Mouse (Mus musculus) adrenal gland (tissue): Measurements from ENCODE around the gene Fars2.
"Not testable (repeated sequence)": the region's sequence is repeated elsewhere in the genome, so short reads cannot be mapped to it uniquely, and the experiment has no call there.

Source experiments
- intact Hi-C: fragments of 180-260 bp; cut with DNase I; formaldehyde crosslinking; loops from one replicate; pipeline ENCODE4 v1.15.1; 2025

The Fars2 gene

GRCm38 (mm10) chr13:36448565-36448964, 331.4 kb downstream of the Fars2 start:
- intact Hi-C loops = no loop called here

GRCm38 (mm10) chr13:36451437-36451836, 334.2 kb downstream of the Fars2 start:
- intact Hi-C loops = no loop called here

DNA sequence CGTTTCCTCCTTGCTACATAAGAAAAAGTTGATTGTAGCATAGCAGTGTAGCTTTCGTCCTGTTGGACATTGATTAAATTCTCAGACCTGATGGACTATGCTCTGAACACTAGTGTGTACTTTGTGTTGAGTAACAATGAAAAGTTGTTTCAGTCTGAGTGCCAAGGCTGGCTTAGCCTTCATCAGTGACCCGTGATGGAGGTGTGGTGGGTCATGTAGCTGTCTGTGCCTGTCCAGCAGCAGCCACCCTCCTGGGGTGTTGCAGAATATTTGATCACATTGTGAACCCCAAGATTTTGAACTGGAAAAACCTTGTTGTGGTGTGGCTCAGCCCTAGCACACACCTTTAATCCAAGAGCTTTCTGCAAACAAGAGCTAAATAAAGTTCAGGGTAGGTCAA, 343.3 kb downstream of the Fars2 start:
- intact Hi-C loops = no loop called here

- intact Hi-C loops = no loop called here
Observed at GRCm38 (mm10) chr13:36463669-36464068, 346.5 kb downstream of the Fars2 start.

DNA sequence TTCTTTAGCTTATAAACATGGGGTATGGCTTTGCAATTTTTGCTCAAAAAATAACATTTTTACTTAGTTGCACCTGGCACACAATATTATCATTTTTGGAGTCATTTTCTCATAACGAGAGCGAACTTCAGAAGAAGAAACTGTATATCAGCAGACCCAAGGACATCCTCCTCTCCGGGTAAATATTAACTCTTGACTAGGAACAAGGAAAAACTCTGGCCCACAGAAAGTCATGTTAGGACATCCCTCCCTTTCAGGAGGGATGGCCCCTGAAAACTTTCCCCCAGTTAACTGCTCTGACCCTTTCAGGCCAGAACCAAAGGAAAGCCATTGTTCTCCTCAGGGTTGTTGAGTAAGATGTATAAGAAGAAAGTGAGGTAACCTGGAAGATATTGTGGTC, 348.9 kb downstream of the Fars2 start:
- intact Hi-C loops = not testable (repeated sequence)

- intact Hi-C loops = no loop called here
Observed at GRCm38 (mm10) chr13:36466515-36466921, 349.3 kb downstream of the Fars2 start.

GRCm38 (mm10) chr13:36467849-36468248, 350.6 kb downstream of the Fars2 start:
- intact Hi-C loops = no loop called here

DNA sequence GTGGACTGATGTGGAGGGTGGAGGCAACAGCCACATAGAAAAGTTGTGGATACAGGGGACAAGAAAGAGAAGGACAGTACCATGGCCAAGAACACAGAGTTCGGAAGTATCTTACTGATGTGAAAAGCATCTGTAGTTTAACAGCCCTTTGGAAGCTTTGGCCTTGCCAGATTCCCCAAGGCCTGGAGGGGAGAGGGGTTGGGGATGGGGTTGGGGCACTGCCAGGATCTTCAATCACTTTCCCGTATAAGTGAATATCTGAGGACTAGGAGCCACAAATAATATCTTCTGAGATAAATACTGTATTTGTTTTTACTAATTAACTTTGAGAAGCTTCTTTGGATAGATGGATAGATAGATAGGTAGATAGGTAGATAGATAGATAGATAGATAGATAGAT, 351.8 kb downstream of the Fars2 start:
- intact Hi-C loops = no loop called here

DNA sequence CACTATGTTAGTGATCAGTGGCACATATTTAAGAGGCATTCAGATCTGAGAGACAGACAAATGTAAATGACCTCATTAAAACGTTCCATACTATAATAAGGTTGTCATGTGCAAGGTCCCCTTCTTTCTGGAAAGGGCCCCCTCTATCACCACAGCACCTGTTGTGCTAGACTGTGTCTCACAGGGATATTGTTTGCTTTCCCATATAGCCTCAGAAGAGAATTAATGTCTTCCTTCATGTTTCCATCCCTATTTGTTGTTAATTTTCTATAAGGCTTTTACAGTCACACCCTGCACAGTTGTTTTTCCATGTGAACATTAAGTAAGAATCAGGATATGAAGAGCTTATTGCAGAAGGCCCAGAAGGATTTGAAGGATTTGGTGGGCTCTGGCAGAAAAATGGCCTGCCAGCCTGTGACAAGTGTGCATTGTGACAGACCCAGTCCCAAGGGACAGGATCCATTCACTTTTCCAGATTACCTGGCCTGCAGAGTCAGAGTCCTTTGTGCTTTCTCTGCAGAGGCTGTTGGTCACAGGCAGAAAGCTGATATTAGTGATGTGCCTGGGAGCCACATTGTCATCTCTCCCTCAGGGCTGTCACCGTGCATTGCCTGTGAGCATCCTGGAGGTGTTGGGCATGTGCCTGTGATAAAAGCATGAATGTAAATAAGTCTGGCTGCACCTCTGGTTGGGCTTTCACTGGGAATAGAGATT, 352.4 kb downstream of the Fars2 start:
- intact Hi-C loops = no loop called here

DNA sequence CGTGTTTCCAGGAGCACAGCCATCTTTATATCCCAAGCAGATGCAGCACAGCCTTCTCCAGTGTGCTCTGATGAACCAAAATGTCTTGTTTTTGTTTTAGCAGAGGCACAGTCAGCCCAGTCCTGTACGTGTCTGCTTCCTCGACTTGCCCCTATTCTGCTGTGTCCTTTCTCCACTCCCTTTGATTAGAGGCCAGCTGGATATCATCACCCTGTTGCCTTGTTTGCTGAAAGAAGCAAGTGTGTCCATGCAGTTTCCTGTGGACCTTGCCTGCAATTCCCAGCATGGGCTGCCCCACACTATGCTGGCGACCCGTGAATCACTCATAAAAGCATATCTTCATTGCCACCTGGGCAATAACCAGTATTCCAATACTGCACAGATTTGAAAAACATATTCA, 360.4 kb downstream of the Fars2 start:
- intact Hi-C loops = no loop called here

DNA sequence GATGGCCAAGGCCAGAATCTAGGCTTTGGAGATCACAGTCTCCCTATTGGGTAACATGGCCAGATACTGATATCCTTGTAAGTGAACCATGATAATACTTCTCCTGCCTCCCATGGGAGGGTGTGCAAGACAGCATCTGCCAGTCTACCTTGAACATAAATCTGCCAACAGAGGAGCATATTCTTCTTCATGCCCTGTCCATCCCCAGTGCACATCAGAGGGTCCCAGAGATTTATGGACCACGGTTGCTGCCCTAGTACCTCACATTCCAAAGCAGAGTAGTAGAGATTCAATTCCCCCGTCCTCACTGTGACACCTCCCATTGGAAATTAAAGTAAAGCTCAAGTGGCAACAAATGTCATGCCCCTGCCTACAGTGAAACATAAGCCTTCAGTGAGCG, 361.0 kb downstream of the Fars2 start:
- intact Hi-C loops = no loop called here

DNA sequence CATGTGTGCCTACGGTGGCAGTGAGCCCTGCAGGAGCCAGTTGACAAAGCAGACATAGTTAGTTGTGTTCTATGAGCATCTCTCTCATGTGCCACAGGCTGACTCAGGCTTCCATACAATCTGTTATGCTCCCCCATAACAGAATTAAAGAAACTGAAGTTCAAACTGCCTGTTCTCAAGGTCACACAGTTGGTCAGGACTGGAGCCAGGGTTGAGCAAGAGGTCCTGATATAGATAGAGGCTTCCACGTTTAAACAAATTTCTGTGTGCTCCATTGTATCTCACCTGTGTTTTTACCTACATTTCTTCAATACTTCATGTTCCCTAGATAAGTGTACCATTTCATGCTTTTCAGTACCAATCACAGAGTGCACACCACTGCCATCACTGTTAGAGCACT, 362.9 kb downstream of the Fars2 start:
- intact Hi-C loops = no loop called here

- intact Hi-C loops = no loop called here
Observed at GRCm38 (mm10) chr13:36484391-36484790, 367.2 kb downstream of the Fars2 start.

DNA sequence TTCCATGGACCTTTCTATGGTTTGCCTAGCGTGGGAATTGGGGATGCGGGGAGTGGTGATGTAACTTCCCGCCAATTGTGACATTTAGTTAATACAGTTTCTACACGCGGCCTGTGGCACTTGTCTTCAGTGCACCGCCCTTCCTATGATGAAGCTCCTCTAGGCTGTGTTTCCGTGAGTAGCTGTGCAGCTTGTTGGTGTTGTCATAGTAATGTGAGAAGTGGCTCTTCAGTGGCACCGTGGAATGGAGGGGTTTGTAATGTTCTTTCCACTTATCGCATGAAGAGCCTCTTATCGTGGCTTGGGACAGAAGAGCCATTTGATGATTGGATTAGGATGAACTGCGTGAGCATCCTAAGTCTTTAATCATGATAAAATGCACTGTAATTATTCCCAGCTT, 369.5 kb downstream of the Fars2 start:
- intact Hi-C loops = no loop called here

DNA sequence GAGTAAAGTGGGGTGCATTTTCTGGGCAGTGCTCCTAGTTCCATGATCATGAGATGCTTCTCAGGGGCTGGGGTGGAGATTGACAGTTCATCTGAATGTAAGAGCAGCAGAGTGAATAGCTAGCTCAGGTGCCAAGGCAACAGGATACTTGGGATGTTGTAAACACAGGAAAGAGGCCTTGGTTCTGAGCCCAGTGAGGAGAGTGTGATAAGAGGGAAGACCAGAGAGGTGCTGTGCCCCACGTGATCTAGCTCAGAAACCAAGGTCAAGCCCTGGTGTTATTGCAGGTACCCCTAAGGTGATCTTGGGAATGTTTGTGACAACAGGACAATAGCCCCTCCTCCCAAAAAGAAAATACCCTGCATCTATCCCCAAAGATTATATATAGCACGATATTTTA, 372.2 kb downstream of the Fars2 start:
- intact Hi-C loops = no loop called here

GRCm38 (mm10) chr13:36490612-36491011, 373.4 kb downstream of the Fars2 start:
- intact Hi-C loops = no loop called here

- intact Hi-C loops = no loop called here
Observed at GRCm38 (mm10) chr13:36492397-36492796, 375.2 kb downstream of the Fars2 start.

- intact Hi-C loops = no loop called here
Observed at GRCm38 (mm10) chr13:36493294-36493693, 376.1 kb downstream of the Fars2 start.

- intact Hi-C loops = no loop called here
Observed at GRCm38 (mm10) chr13:36493762-36494161, 376.6 kb downstream of the Fars2 start.

GRCm38 (mm10) chr13:36495980-36496379, 378.8 kb downstream of the Fars2 start:
- intact Hi-C loops = no loop called here

DNA sequence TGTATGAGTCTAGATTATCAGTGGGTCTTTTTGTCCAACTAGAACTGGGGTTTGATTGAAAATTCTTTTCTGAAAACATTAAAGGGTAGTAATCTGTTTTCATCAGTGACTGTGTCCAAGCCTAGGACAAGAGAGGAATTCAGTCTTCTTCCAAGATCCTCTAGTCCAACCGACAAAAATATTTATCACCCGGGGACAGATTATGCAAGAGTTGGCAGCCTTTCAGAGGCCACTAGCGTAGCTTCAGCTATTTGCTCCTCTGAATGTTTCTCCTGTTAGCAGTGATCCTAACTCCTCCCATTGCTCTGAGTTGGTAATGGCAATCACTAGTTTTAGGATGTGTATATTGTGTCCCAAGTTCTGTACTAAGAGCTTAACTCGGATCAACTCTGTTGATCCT, 380.1 kb downstream of the Fars2 start:
- intact Hi-C loops = no loop called here

- intact Hi-C loops = no loop called here
Observed at GRCm38 (mm10) chr13:36500370-36500905, 383.2 kb downstream of the Fars2 start.

DNA sequence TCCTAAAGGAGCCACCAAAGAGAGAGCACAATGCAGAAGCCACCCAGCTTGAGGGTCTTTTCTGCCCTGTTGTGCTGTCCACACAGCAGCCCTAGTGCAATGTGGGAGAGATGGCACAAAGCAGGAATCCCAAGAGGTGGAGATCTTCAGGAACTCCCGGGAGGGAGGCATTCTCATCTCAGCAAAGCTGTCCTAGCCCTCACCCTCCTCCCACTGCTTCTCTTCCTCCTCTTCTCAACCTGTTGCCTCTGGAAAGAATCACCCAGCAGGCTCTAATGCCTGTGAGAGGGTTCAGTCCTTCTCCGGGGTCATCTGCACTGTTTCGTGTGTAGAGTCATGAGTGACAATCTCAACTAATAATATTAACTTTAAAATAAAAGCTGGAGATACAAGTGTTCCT, 386.3 kb downstream of the Fars2 start:
- intact Hi-C loops = no loop called here
